Mouse (Mus musculus): ENCODE measurements around the gene Ros1.
A peak's percentile ranks its signal among the peaks of the same experiment; 100 is the strongest.

Gene Ros1

GRCm38 (mm10) chr10:52194957-52195852, at the start of gene Ros1:
Gene Ros1 (minus strand): TSS chr10:52195244.
- DNase-seq (ENCODE audit: low read depth), result no peak

DNA sequence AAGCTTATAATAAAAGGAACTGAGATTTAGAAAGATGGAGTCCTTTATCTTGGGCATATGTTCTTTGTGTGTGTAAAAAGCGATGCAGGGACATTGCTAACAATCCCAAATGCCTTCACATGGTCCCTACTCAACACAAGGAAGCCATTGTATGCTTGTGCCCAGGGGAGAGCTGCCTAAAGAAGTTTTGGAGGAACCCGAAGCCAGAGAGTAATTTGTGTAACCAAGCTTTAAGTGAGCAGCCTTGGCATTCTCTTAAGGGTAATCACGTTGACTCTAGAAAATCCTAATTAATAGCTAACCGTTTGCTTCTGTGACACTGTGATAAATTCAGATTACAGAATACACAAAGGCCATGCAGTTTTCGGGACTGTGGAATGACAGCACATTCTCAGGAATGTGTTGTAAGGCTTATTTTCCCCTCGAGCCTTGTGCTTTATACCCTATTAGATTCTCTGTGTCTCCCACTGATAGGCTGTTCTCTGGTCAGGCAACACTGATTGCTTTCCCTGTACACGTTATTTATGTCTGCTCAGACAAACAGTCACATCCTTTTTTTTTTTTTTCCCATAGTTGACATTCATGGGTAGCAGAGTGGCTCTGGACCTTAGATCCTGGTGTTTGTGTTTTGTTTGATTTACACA, 47.8 kb upstream of the Ros1 start:
- DNase-seq (ENCODE audit: low read depth), result no peak

DNA sequence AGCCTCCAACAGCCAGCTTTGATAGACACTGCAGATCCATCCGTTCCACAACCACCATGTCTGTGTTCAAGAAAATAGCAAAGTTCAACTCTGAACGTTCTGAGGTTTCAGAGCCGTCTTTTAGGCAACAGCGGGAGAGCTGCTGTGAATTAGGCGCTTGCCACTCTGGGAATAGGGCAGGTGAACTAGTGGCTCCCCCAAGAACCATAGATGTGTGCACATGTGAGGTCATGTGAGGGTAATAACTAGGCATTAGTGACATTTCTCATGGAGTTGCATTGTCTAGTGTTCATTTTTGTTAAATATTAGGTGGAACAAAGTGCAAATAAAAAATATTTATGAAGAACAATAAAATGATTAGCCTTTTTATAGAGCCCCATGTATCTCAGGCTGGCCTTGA, 47.0 kb upstream of the Ros1 start:
- no peak for DNase-seq (ENCODE audit: low read depth)

DNA sequence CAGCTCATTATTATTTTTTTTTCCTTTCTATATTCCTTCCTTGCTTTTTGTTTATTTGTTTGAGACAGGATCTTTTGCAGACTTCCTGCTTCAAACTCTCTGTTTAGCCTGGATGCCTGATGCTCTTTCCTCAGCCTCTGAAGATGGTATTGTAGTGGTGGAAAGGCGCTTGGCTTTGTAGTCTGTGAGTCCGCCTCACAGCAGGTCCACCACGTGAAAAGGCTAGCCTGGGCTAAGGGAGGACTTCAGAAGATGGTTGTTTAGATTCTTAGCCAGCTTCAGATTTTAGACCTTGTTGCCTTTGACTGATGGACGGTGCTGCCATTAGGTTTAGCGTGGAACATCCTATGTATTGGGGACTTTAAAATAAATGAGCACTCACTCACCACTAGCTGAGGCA, 40.4 kb upstream of the Ros1 start:
- DNase-seq (ENCODE audit: low read depth), result no peak

- DNase-seq (ENCODE audit: low read depth), result no peak
Measured at GRCm38 (mm10) chr10:52234654-52234981, 39.6 kb upstream of the Ros1 start.

DNA sequence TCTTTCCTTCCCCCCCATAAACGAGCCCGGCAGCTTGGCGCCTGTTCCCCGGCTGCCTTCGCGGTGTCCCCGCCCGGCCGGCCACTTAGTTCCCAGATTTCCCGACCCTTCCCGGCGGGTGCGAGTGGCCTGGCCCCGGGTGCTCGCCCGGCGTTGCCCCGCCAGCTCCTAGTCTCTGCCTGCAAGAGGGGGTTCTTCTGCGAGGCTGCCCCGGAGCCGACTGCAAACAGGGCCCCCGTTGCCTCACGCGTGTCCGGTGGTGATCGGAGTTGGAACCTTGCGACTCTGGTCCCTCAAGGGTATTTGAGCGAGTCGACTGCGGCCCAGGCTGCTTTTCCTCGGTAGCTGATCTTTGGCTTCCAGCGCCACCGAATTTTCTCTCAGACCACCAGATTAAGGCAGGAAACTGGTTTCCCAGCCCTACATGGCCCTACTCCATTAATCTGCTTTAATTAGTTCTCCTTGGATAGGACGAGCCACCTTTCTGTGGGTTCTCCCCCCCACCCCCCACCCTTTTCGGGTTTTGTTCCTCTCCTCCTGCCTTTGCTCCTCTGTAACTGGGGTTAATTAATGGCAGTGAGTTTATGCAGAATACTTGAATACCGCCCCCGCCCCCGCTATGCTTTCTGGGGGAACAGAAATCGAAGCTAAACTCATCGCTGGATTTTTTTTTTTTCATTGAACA, 39.1 kb upstream of the Ros1 start:
- DNase-seq (ENCODE audit: low read depth), result no peak

DNA sequence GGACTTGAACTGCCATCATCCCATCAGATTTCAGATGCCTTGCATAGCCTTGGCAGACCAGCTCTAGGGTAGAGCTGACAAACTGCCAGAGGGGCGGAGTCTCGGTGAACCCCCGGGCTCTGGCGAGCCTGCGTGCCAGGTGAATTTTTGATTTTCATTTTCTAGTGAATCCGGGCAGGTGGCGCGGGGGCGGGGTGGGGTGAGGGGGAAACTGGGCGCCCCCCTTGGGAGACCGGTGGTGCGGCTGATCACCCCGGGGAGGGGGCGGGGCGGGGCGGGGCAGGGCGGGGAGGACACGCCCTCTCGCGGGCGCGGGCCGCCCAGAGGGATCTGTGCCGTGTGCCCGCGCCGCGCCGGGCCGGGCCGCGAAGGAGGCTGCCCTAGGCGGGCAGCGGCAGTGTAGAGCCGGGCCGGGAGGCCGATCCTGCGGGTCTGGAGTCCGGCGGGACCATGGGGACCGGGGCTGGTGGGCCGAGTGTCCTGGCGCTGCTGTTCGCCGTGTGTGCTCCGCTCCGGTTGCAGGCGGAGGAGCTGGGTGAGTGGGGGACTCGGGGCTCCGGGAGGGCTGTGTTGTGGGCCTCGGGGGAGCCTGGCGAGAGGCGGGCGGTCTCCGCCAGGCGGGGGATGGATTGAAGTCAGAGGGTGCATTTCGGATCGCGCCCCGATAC, 38.4 kb upstream of the Ros1 start, which contains the start of gene Dcbld1:
Gene Dcbld1, plus strand, starts transcription at position 319 of the 668 bp plus-strand sequence.
- DNase-seq (ENCODE audit: low read depth), result no peak

GRCm38 (mm10) chr10:52232196-52233176, 37.4 kb upstream of the Ros1 start:
- no peak for DNase-seq (ENCODE audit: low read depth)

GRCm38 (mm10) chr10:52219600-52219999, 24.6 kb upstream of the Ros1 start:
- DNase-seq (ENCODE audit: low read depth), result no peak

DNA sequence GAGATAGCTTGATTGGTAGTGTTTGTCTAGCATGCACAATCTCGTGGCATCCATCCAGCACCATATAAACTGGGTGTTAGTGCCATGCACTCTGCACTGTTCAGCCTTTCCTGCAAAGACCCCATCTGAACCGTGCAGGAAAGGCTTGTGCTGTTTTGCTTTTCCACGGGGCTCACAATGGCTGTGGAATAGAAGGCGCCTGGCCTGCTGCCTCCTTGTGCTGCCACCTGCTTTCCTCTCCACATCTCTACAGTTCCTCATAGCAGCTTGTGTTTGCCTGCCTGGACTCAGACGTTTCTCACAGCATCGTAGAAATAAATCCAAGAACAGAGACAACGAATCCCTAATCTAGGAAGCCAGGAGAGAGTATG, 22.5 kb upstream of the Ros1 start:
- no peak for DNase-seq (ENCODE audit: low read depth)

GRCm38 (mm10) chr10:52216797-52217563, 21.9 kb upstream of the Ros1 start:
- DNase-seq (ENCODE audit: low read depth), result peak; percentile 46

GRCm38 (mm10) chr10:52215267-52215818, 20.3 kb upstream of the Ros1 start:
- no peak for DNase-seq (ENCODE audit: low read depth)

GRCm38 (mm10) chr10:52204006-52204405, 9.0 kb upstream of the Ros1 start:
- no peak for DNase-seq (ENCODE audit: low read depth)

GRCm38 (mm10) chr10:52185900-52186299, 9.1 kb downstream of the Ros1 start:
- no peak for DNase-seq (ENCODE audit: low read depth)

DNA sequence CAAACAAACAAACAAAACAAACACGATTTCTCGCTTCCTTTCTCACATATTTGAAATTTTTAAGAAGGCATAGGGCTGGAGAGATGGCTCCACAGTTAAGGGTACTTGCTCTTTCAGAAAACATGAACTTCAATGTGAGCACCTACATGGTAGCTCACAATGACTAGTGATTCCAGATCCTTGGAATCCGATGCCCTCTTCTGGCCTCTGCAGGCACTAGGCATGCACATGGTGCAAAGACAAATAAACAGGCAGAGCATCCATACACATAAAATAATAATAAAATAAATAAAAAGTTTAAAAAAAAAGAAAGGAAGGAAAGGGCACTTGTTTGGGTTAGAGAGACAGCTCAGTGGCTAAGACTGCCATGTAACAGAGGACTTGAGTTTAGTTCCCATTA, 12.2 kb downstream of the Ros1 start:
- no peak for DNase-seq (ENCODE audit: low read depth)

DNA sequence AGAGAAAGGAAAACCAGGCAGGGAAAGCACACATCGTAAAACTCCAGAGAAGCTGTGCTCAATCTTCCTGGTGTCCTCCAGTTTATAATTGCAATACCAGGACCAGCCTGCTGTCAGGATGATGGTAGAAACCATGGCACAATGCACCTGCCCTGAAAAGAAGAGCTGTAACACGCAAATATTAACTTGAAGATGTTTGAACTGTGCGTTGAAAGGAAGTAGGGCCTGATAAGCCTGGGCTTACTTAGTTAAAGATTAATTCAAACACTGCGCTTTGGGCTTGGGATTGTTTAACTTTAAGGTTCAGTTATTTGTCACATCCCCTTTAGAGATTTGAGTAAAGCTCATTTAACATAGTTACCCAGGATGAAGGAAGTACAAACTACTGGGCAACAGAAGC, 20.7 kb downstream of the Ros1 start:
- DNase-seq (ENCODE audit: low read depth), result no peak

DNA sequence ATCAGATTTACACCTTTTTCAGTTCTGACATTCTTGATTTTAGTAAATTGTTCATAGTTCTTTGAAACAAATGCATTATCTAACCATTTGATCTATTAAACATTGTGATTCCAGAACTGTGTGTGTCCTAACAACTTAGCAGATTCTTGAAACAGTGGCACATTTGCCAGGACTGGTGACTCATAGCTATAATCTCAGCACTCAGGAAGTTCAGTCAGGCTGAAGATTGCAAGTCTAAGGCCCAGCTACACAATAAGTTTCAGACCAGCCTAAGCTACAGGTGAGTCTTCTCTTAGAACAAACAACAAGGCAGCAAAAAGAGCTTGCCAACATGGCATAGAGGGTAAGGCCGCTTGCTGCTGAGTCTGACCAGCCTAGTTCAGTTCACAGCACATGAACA, 24.6 kb downstream of the Ros1 start:
- DNase-seq (ENCODE audit: low read depth), result no peak

DNA sequence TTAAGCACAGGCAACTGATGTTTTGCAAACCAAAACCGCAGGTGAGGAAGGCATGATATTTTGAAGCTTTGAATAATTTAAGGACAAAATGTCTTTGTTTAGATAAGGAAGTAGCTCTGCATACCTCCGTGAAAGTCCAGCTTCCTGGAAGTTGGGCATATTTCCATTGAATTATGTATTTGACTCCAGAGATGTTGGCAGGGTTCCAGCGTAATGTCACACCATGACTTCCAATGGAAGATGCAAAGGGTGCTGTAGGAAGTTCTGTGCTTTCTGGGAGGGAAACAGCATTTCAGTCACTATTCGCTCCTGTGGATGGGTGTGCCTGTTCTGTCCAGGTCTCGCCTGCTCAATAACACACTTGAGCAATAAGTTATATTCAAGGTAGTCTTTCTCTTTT, 25.2 kb downstream of the Ros1 start:
- no peak for DNase-seq (ENCODE audit: low read depth)

GRCm38 (mm10) chr10:52165376-52165775, 29.7 kb downstream of the Ros1 start:
- DNase-seq (ENCODE audit: low read depth), result no peak

DNA sequence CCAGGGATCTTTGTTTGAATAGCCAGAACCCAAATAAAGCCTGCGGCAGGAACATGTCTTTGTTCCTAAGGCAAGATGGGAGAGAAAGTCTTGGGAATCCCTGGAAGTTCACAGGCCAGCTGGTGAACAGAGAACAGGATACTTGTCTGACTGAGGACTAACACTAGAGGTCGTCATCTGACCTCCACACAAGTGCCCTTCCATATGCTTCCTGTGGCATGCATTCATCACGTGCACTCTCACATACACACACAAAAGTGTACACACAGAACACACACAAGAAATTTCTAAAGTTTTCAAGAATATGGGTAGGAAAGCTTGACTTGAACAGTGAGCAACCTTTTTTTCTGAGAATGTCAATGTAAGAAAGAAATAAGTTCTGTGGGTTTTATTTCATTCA, 34.4 kb downstream of the Ros1 start:
- no peak for DNase-seq (ENCODE audit: low read depth)
